Mouse (Mus musculus): ENCODE measurements around the gene Lrch3.
"Not testable (repeated sequence)": the region's sequence is repeated elsewhere in the genome, so short reads cannot be mapped to it uniquely, and the experiment has no call there.

The Lrch3 gene

GRCm38 (mm10) chr16:32913937-32914881 lies at the start of gene Lrch3:
TSS of gene Lrch3 (plus strand) at chr16:32914100.
- peak; percentile 87 to 93 for DNase-seq

DNA sequence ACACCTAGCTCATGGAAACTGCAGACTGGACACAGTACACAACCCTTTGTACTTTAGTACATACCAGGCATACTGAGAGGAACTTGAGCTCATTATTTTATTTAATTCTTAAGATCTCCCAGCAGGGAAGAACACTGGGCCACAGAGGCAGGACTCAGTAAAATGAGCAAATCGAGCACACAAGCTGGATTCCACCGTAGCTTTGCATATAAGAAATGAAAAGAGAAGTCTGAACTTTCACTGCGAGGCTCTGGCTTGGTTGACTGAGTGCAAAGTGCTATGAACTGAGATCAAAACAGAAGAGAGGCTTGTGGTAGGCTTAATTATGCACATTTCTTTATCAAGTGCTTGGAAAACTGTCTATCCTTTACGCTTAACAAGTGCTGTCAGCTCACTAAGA lies 48.5 kb upstream of the Lrch3 start:
- DNase-seq, result no peak

GRCm38 (mm10) chr16:32866713-32867112 lies 47.2 kb upstream of the Lrch3 start:
- no peak for DNase-seq

GRCm38 (mm10) chr16:32867919-32868552 lies 45.9 kb upstream of the Lrch3 start:
- peak; percentile 79 to 80 for DNase-seq

- DNase-seq, result no peak
Observed at GRCm38 (mm10) chr16:32870231-32870630, 43.7 kb upstream of the Lrch3 start.

GRCm38 (mm10) chr16:32873366-32873765 lies 40.5 kb upstream of the Lrch3 start:
- no peak for DNase-seq

DNA sequence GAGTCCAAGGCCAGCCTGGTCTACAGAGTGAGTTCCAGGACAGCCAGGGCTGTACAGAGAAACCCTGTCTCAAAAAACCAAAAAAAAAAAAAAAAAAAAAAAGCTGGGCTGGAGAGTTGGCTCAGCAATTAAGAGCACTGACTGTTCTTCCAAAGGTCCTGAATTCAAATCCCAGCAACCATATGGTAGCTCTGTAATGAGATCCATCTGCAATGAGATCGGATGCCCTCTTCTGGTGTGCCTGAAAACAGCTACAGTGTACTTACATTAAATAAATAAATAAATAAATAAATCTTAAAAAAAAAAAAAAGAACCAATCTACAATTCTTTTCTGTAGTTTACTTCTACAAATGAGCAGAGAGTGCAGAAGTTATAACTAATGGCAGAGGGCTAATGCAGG lies 38.6 kb upstream of the Lrch3 start:
- not testable (repeated sequence) for DNase-seq

GRCm38 (mm10) chr16:32875847-32876246 lies 38.1 kb upstream of the Lrch3 start:
- no peak for DNase-seq

GRCm38 (mm10) chr16:32876831-32877230 lies 37.1 kb upstream of the Lrch3 start:
- no peak for DNase-seq

GRCm38 (mm10) chr16:32877343-32878156 lies 36.4 kb upstream of the Lrch3 start, which contains the start of the genes Fyttd1 and Rubcn:
TSS of gene Fyttd1 (plus strand) at chr16:32877500.
TSS of gene Rubcn (minus strand) at chr16:32877766.
- DNase-seq, result peak; percentile 91 to 94

DNA sequence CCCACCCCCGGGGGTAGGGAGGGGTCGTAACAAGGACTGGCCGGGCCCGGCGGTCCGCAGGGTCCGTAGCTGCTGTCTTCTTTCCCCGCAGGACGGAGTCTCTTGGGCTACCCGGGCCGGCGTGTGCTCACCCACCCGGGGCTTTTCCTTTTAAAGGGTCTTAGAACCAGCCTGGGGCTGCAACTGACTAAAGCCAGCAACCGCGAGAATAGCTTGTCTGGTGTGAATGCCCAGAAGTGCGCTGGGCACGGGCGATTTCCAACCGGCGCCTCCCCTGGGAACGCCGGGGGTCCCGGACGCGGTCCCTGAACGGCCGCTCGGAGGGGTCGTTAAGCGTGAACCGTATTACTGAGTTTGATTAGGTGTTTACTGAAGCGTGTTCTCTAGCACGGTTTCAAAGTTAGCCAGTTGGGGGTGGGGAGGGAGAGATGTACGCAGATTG lies 35.7 kb upstream of the Lrch3 start:
- DNase-seq, result peak in 1 of 2 experiments; percentile 26

DNA sequence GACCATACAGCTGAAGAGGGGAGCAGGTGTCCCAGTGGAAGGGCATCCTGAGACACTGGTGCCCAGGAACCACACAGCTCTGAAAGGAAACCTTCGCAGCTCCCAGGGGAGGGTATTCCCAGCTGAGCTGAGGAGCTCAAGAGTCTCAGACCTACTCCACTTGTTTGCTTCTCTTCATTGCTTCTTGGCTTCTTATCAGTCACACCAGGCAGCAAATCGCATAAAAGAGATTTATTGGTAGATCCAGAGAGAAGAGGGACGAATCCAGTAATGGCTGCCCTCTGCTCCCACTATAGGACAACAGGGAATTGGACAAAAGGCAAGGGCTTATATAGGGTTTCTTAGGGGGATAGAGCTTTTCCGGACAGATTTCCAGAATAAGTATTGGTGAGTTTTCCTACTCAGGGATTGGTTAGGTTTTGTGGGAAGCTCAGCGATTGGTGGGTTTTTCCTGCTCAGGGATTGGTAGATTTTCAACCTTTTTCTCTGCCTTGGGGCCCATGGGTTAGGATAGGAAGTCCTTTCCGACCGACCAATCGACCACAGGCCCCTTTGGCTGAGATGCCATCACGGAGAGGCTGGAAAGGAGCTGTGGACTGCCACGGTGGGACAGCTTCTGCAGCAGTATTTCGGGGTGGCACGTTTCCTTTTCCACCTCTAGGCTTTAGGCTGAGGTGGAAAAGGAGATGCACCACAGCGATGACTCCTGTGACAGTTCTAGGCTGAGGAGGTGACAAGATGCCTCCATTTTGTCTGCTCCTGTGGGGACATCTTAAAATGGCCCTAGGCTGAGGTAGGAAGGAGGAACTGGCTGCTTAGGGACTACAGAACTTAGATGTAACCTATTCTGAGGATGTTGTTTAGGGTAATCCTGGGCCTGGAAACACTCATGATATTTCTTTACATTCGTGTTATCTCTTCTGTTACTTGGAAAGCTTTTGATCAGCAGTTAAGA lies 34.7 kb upstream of the Lrch3 start:
- DNase-seq, result no peak

DNA sequence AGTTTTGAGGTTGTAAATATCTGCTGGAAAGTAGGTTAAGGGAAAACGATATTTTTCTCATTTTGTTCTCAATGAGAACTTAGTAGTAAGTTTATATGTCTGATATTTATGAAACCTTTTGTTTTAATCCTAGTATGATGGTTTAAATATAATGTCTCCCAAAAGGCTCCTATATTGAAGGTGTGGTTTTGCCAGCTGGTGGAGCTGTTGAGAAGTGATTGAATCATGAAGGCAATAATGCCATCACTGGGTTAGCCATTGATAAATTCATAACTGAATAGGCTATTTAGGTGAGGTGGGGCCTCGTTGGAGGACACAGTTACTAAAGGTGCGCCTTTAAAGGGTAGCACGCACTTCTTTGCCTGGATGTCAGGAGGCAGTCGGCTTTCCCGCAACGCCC lies 32.4 kb upstream of the Lrch3 start:
- DNase-seq, result no peak

- no peak for DNase-seq
Observed at GRCm38 (mm10) chr16:32887996-32888395, 25.9 kb upstream of the Lrch3 start.

GRCm38 (mm10) chr16:32889881-32890280 lies 24.0 kb upstream of the Lrch3 start:
- DNase-seq, result no peak

GRCm38 (mm10) chr16:32896126-32896525 lies 17.8 kb upstream of the Lrch3 start:
- no peak for DNase-seq

DNA sequence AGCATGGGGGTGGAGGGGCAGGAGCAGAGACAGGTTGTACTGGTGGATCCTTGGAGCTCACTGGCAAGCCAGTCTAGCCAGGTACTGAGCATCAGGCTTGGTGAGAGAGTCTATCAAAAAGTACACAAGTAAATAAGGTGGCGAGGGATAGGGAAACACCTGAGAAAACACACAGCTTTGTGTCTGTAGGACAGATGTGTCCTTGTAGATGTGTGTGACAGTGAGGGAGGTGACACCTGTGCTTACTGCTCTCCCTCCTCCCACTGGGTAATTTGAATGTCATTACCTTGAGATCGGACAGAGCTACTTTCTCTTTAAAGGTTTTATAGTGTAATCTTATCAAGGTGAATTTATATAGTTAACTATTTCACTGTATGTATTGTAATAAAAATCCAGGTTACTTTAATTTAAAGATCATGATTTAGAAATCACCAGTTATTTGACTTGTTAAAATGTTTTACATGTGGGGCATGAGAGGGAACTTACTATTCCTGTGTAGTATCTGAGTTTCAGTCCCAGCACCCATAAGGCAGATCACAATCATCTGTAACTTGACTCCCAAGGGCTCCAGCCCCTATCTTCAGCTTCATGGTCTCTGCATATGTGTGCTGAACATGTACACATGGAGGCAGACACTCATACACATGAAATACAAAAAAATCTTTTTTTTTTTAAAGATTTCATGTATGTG lies 12.4 kb upstream of the Lrch3 start:
- DNase-seq, result no peak

- DNase-seq, result no peak
Observed at GRCm38 (mm10) chr16:32902051-32902428, 11.9 kb upstream of the Lrch3 start.

DNA sequence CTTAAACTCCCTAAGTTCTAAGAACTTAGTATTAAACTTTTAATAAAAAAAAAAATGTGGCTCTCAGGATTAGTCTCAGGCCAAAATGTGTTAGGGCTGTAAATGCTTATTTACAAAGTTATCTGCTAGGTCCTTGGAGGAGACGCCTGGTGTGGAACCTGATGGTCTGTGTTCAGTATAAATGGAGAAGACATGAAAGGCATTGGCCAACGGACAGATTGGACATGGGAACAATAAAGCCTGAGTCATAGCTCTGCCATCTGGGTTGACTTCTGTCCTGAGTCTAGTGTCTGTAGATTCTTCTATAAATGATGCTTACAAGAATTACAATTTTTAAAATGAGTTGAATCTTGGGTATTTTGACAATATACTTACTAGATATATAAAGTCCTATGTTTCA lies 7.7 kb upstream of the Lrch3 start:
- no peak for DNase-seq

DNA sequence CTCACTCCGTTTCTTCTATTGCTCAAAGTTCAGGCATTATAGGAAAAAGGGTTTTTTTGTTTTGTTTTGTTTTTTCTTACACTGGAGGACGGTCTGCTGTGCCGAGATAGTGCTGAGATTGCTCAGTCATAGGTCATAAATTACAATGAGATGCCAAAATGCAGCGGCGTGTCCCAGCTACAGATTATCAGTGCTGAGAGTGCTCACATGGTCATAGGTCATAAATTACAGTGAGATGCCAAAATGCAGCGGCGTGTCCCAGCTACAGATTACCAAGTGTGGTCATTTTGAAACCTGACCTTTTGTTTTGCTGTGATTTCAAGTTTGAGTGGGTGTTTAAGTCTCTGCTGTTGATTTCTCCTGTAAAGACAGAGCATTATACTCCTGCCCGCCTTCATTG lies 7.2 kb upstream of the Lrch3 start:
- DNase-seq, result no peak

DNA sequence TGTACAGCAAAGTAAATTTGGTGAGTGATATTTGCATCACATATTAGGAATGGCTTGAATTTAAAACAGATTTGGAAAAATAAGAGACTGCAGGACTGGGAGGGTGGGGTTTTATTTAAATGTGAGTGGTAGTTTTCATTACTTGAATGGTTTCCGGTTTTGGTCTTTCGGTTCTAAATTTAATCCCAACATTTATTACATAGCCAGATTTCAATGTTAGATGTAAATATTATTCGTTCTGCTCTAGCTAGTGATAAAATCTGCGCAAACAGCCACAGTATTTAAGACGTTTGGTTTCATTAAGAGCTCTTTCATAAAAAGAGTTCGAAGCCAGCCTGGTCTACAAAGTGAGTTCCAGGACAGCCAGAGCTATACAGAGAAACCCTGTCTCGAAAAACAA lies 688 bp upstream of the Lrch3 start:
- DNase-seq, result no peak
